Mouse (Mus musculus): Measurements from ENCODE around the gene Abhd8.

DNA sequence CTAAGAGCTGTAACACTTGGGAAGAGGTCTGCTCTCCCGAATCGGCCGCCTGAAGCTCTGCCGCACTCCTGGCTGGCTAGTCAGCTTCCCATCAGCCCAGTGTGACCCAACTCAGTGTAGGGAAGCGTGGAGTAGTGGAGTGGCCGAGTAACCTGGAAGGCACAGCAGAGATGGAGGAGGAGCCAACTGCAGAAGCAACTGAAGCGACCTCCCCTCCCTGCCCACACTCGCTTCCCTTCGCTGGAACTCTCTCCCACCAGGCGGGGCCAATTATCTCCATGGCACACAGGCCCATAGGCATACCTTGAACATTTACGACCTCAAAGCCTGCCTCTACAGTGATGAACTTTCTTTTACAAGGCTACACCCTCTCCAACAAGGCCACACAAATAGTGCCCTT lies 11.7 kb downstream of the Abhd8 start:
- TF ChIP-seq NELFE (IDR thresholded peaks at IDR 0.05; ENCODE audit: low read depth, low read length) (no peak), HCFC1 (IDR thresholded peaks at IDR 0.05; ENCODE audit: low read depth, low read length) (no peak), CHD2 (IDR thresholded peaks at IDR 0.05; ENCODE audit: low read length) (no peak)

Data from CH12.LX (cell line).